Mouse (Mus musculus) MEL (cell line): ENCODE data around the gene Fars2. TPM values are rescaled to one million over a fixed set of nuclear protein-coding genes. Genes with fewer than 3 reads are reported as not detected.

Experiments used
- DNase-seq: peaks from one replicate; pipeline ENCODE4 v3.0.0; 2011; ENCODE audit warnings: low read depth, low spot score
- H3K27ac ChIP-seq: 2 replicates; pipeline ENCODE4 v1.5.1; 2012; ENCODE audit warnings: low read depth, mild to moderate bottlenecking, control low read depth, low read length, moderate library complexity; ENCODE audit not compliant: control insufficient read depth
- H3K27me3 ChIP-seq, 2 experiments: fragments of 150-350 bp in 1 of 2; sonication (generic) in 1 of 2; 2 replicates each; pipeline ENCODE4 v1.6.1; 2012; ENCODE audit warnings: low read length in 2 of 2, mild to moderate bottlenecking in 2 of 2, improper control_type of control experiment in 1 of 2, moderate library complexity in 1 of 2; ENCODE audit not compliant: insufficient read depth in 2 of 2, control insufficient read depth in 1 of 2
- H3K36me3 ChIP-seq, 2 experiments: 2 replicates each; pipeline ENCODE4 v1.6.1; 2012 to 2014; ENCODE audit warnings: low read length in 2 of 2, improper control_type of control experiment in 1 of 2, inconsistent platforms in 1 of 2, mild to moderate bottlenecking in 1 of 2; ENCODE audit not compliant: insufficient read depth in 2 of 2, control insufficient read depth in 1 of 2
- H3K4me1 ChIP-seq, 2 experiments: fragments of 150-350 bp in 1 of 2; sonication (generic) in 1 of 2; 2 replicates each; pipeline ENCODE4 v1.6.1; 2012; ENCODE audit warnings: low read length in 2 of 2, improper control_type of control experiment in 1 of 2, mild to moderate bottlenecking in 1 of 2; ENCODE audit not compliant: insufficient read depth in 2 of 2, control insufficient read depth in 1 of 2
- H3K4me3 ChIP-seq, 2 experiments: fragments of 150-350 bp in 1 of 2; sonication (generic) in 1 of 2; 2 replicates each; pipeline ENCODE4 v1.5.1; 2012; ENCODE audit warnings: low read depth in 2 of 2, low read length in 2 of 2, mild to moderate bottlenecking in 2 of 2, moderate library complexity in 2 of 2, control low read depth in 1 of 2, improper control_type of control experiment in 1 of 2; ENCODE audit not compliant: control insufficient read depth in 1 of 2, insufficient read depth in 1 of 2
- H3K79me2 ChIP-seq: 2 replicates; pipeline ENCODE4 v1.6.1; 2012; ENCODE audit warnings: mild to moderate bottlenecking, low read length, moderate library complexity; ENCODE audit not compliant: control insufficient read depth, poor library complexity, insufficient read depth
- H3K9ac ChIP-seq: 2 replicates; pipeline ENCODE4 v1.6.1; 2012; ENCODE audit warnings: low read depth, mild to moderate bottlenecking, control low read depth, low read length, moderate library complexity; ENCODE audit not compliant: control insufficient read depth, poor library complexity, severe bottlenecking
- H3K9me3 ChIP-seq: fragments of 150-350 bp; sonication (generic); replicated peaks from 2 replicates; pipeline ENCODE4 v1.6.1; 2012; ENCODE audit warnings: mild to moderate bottlenecking, low read length, improper control_type of control experiment, moderate library complexity; ENCODE audit not compliant: insufficient read depth
- BHLHE40 ChIP-seq: IDR thresholded peaks from 2 replicates; pipeline ENCODE4 v1.6.1; 2012; ENCODE audit warnings: low read depth, mild to moderate bottlenecking, inconsistent platforms, low read length, improper control_type of control experiment, borderline replicate concordance
- CHD1 ChIP-seq: IDR thresholded peaks from 2 replicates; pipeline ENCODE4 v1.6.1; 2012; ENCODE audit warnings: low read depth, mild to moderate bottlenecking, inconsistent platforms, low read length, improper control_type of control experiment
- CTCF ChIP-seq, 3 experiments: IDR thresholded peaks in 2 of 3; conservative IDR thresholded peaks in 1 of 3; 2 replicates each; pipeline ENCODE4 v1.5.1; 2011 to 2012; ENCODE audit warnings: low read length in 3 of 3, low read depth in 2 of 3, mild to moderate bottlenecking in 2 of 3, improper control_type of control experiment in 1 of 3, inconsistent platforms in 1 of 3, mixed read lengths in 1 of 3, moderate library complexity in 1 of 3; ENCODE audit not compliant: control insufficient read depth in 1 of 3, insufficient read depth in 1 of 3, poor library complexity in 1 of 3, severe bottlenecking in 1 of 3
- ELF1 ChIP-seq: IDR thresholded peaks from 2 replicates; pipeline ENCODE4 v1.6.1; 2014; ENCODE audit warnings: low read depth, mild to moderate bottlenecking, inconsistent platforms, low read length, improper control_type of control experiment, moderate library complexity
- GATA1 ChIP-seq: IDR thresholded peaks from 2 replicates; pipeline ENCODE4 v1.6.1; 2011; ENCODE audit warnings: low read depth, low read length, improper control_type of control experiment
- JUND ChIP-seq: IDR thresholded peaks from 2 replicates; pipeline ENCODE4 v1.6.1; 2011; ENCODE audit warnings: low read depth, mild to moderate bottlenecking, improper control_type of control experiment, low read length
- KAT2A ChIP-seq: conservative IDR thresholded peaks from 2 replicates; pipeline ENCODE4 v1.6.1; 2012; ENCODE audit warnings: low read depth, low read length, improper control_type of control experiment, inconsistent platforms
- MAZ ChIP-seq: IDR thresholded peaks from 2 replicates; pipeline ENCODE4 v1.6.1; 2012; ENCODE audit warnings: low read depth, mild to moderate bottlenecking, inconsistent platforms, low read length, improper control_type of control experiment
- MYB ChIP-seq: IDR thresholded peaks from 2 replicates; pipeline ENCODE4 v1.6.1; 2011; ENCODE audit warnings: mild to moderate bottlenecking, low read depth, low read length, improper control_type of control experiment
- NELFE ChIP-seq: IDR thresholded peaks from 2 replicates; pipeline ENCODE4 v1.6.1; 2011; ENCODE audit warnings: low read depth, low read length, improper control_type of control experiment
- NRF1 ChIP-seq: IDR thresholded peaks from 2 replicates; pipeline ENCODE4 v1.6.1; 2014; ENCODE audit warnings: low read depth, mild to moderate bottlenecking, inconsistent platforms, low read length, improper control_type of control experiment, moderate library complexity; ENCODE audit not compliant: poor library complexity, insufficient read depth, severe bottlenecking
- POLR2A ChIP-seq, 2 experiments: IDR thresholded peaks; 2 replicates each; pipeline ENCODE4 v1.6.1; 2011 to 2012; ENCODE audit warnings: low read length in 2 of 2, mild to moderate bottlenecking in 2 of 2, control low read depth in 1 of 2, improper control_type of control experiment in 1 of 2, low read depth in 1 of 2, moderate library complexity in 1 of 2; ENCODE audit not compliant: control insufficient read depth in 1 of 2, insufficient read depth in 1 of 2, poor library complexity in 1 of 2
- SMC3 ChIP-seq: IDR thresholded peaks from 2 replicates; pipeline ENCODE4 v1.6.1; 2011; ENCODE audit warnings: low read depth, low read length, improper control_type of control experiment
- TAL1 ChIP-seq: IDR thresholded peaks from 2 replicates; pipeline ENCODE4 v1.6.1; 2012; ENCODE audit warnings: mild to moderate bottlenecking, inconsistent platforms, low read length, moderate library complexity, mixed read lengths
- USF2 ChIP-seq, 2 experiments: IDR thresholded peaks; 2 replicates each; pipeline ENCODE4 v1.6.1; 2011 to 2012; ENCODE audit warnings: improper control_type of control experiment in 2 of 2, low read length in 2 of 2, borderline replicate concordance in 1 of 2, inconsistent platforms in 1 of 2, low read depth in 1 of 2, mild to moderate bottlenecking in 1 of 2; ENCODE audit not compliant: insufficient read depth in 1 of 2
- polyA plus RNA-seq, 2 experiments: library from polyadenylated mRNA; stranded (reverse) in 1 of 2; unstranded in 1 of 2; fragments of >175 nt in 1 of 2; fragments of >200 nt in 1 of 2; gene quantifications; 2 replicates each; pipeline versions ENCODE4 v1.2.1 to v1.2.4; 2012; ENCODE audit warnings: low replicate concordance in 2 of 2, low read depth in 1 of 2; ENCODE audit not compliant: insufficient read length in 2 of 2, insufficient read depth in 1 of 2, missing spikeins in 1 of 2
- total RNA-seq: library from RNA; depleted of rRNA; stranded (reverse); fragments of 300-350 nt; gene quantifications from 2 replicates; pipeline ENCODE4 v1.2.3, GENCODE M21; 2012

The Fars2 gene
- total and polyA plus RNA-seq, 3 experiments, result 32.6 to 39.2 TPM; not detected in 1

DNA sequence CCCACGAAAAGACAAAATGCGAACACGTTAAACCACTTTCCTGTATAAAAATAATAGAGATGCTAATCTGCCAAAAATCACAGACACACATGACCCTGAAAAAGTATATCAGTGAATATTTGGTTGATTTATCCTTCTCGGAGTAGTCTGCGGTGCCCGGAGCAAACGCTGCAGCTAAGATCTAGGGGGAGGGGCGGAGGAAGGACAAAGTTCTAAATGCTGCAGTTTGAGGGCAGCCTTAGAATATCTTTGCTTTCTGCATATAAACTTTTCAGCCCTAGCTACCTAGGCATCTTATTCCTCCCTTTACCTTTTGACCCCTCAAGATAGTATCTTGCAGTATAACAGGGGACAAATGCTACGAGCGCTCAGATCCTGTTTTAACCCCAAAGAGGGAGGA, 616.4 kb downstream of the Fars2 start:
- DNase-seq, result no peak
- no peak overlapping the region for H3K4me3 ChIP-seq
- H3K27ac ChIP-seq, result no peak overlapping the region
- no peak overlapping the region for H3K9ac ChIP-seq
- no peaks in the 10 kb centered on the region for H3K36me3 ChIP-seq
- H3K9me3 ChIP-seq, result no peaks in the 10 kb centered on the region
- no peak for TF ChIP-seq SMC3
- H3K79me2 ChIP-seq, result no peaks in the 10 kb centered on the region
- no peaks in the 10 kb centered on the region for H3K27me3 ChIP-seq
- no peaks in the 10 kb centered on the region for H3K4me1 ChIP-seq

DNA sequence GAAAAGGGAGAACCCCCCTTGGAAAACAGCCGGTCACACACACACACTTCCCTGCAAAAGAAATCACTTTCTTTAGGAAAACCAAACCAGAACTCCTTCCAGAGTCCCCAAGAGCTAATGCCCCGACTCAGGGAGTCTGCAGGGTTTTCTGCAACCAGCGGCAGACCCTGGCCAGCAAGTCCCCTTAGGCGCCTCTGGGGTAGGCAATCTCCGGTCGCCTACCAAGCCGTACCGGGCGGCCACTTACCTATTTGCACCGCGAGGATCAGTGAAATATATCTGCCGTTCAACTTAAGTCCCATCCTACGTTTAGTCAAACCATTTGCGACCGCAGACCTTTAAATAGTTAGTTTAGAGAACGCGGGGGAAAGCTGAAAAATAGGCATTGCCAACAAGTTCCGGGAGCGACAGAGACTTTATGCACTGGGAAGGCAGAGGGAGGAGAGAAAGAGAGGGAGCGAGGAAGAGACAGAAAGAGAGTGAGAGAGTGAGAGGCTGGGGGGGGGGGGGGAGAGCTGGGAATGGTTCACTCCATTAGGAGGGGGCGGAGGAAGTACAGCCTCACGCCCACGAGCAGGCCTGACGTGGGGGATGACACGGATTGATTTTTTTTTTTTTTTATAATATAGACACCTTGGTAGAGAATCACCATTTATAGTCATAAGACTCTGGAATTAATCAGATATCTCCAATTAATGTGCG, 616.9 kb downstream of the Fars2 start:
- Histone ChIP-seq H3K36me3 (no peaks in the 10 kb centered on the region), H3K27ac (no peak overlapping the region), H3K9me3 (no peaks in the 10 kb centered on the region), H3K9ac (no peak overlapping the region), H3K4me3 (no peak overlapping the region), H3K79me2 (no peaks in the 10 kb centered on the region), H3K4me1 (no peaks in the 10 kb centered on the region), H3K27me3 (no peaks in the 10 kb centered on the region)
- DNase-seq, result no peak
- TF ChIP-seq JUND, result no peak
- TF ChIP-seq MYB, result no peak
- no peak for TF ChIP-seq USF2 (IDR thresholded peaks at IDR 0.05; ENCODE audit: borderline replicate concordance in 1 of 2, insufficient read depth in 1 of 2, low read depth in 1 of 2, low read length in 2 of 2)
- TF ChIP-seq CTCF (IDR thresholded peaks at IDR 0.05 in 2 of 3, conservative IDR thresholded peaks at IDR 0.05 in 1 of 3; ENCODE audit: control insufficient read depth in 1 of 3, insufficient read depth in 1 of 3, low read depth in 2 of 3, low read length in 3 of 3, poor library complexity in 1 of 3, severe bottlenecking in 1 of 3), result no peak
- TF ChIP-seq ELF1, result no peak

DNA sequence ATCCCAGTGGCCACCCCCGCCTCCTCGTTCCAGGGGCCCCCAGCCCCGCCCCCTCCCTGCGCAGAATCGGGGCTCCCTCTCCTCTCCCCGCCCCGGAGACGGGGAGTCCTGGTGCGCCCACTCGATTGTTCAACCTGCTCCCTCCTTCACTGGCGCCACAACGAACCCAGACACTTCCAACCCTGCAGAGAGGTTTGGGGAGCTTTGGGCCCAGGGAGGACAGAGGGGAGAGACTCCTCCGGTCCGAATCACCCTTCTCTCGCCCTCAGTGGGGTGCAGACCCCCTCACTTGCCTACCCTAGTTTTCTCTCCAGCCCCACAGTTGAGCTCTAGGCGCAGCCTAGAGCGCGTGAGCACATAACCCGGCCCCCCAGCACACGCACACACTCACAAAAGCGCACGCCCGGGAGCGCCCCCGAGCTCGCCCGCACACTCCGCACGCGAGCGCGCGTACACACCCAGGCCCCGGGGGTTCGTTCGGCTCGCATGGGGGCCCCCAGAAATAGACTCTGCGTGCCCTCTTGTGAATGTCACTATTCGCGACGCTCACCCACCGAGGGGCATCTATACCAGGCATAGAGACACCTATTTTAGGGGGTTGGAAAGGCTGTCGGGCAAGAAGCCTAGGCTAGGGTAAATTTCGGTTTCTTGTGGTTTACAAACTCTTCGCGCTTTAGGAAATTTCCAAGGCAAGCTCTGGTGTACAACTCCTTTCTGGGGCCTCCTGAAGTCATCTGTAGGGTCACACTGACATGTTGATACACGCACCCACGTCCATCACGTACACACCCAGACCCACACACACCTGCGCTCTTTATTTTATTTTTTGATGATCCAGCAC, 617.7 kb downstream of the Fars2 start, which contains the start of gene Nrn1:
Nrn1 (minus strand) TSS at position 401 of the 841 bp plus-strand sequence.
- Histone ChIP-seq H3K27ac (no peak within 1 kb of the TSS), H3K4me3 (no peak within 1 kb of the TSS), H3K27me3 (no peaks in the 10 kb centered on the region), H3K36me3 (no peaks in the 10 kb centered on the region), H3K9me3 (no peaks in the 10 kb centered on the region), H3K4me1 (no peaks in the 10 kb centered on the region), H3K9ac (no peak within 1 kb of the TSS), H3K79me2 (no peaks in the 10 kb centered on the region)
- TF ChIP-seq USF2 (IDR thresholded peaks at IDR 0.05; ENCODE audit: borderline replicate concordance in 1 of 2, insufficient read depth in 1 of 2, low read depth in 1 of 2, low read length in 2 of 2) (no peak), CHD1 (no peak), MAZ (no peak), NELFE (no peak), KAT2A (no peak), JUND (no peak), TAL1 (no peak), POLR2A (IDR thresholded peaks at IDR 0.05; ENCODE audit: control insufficient read depth in 1 of 2, insufficient read depth in 1 of 2, low read depth in 1 of 2, low read length in 2 of 2, poor library complexity in 1 of 2) (no peak), CTCF (IDR thresholded peaks at IDR 0.05 in 2 of 3, conservative IDR thresholded peaks at IDR 0.05 in 1 of 3; ENCODE audit: control insufficient read depth in 1 of 3, insufficient read depth in 1 of 3, low read depth in 2 of 3, low read length in 3 of 3, poor library complexity in 1 of 3, severe bottlenecking in 1 of 3) (no peak), NRF1 (no peak), GATA1 (no peak), BHLHE40 (no peak)
- no peak for DNase-seq
